Mouse (Mus musculus): Measurements from ENCODE around the gene Sdk2.

Sdk2 gene

GRCm38 (mm10) chr11:114046927-114047326 lies 19.9 kb downstream of the Sdk2 start:
- DNase-seq (ENCODE audit: low read depth): no peak

- no peak for DNase-seq (ENCODE audit: low read depth)
Observed at GRCm38 (mm10) chr11:114044373-114044772, 22.5 kb downstream of the Sdk2 start.

- DNase-seq (ENCODE audit: low read depth): no peak
Observed at GRCm38 (mm10) chr11:114043530-114043929, 23.3 kb downstream of the Sdk2 start.

- DNase-seq (ENCODE audit: low read depth): no peak
Observed at GRCm38 (mm10) chr11:114040391-114041035, 26.3 kb downstream of the Sdk2 start.

GRCm38 (mm10) chr11:114038036-114038435 lies 28.8 kb downstream of the Sdk2 start:
- DNase-seq (ENCODE audit: low read depth): no peak

- DNase-seq (ENCODE audit: low read depth): no peak
Observed at GRCm38 (mm10) chr11:114031491-114031890, 35.4 kb downstream of the Sdk2 start.

- no peak for DNase-seq (ENCODE audit: low read depth)
Observed at GRCm38 (mm10) chr11:114030214-114030613, 36.6 kb downstream of the Sdk2 start.

- no peak for DNase-seq (ENCODE audit: low read depth)
Observed at GRCm38 (mm10) chr11:114028512-114028911, 38.3 kb downstream of the Sdk2 start.

- no peak for DNase-seq (ENCODE audit: low read depth)
Observed at GRCm38 (mm10) chr11:114028021-114028420, 38.8 kb downstream of the Sdk2 start.

GRCm38 (mm10) chr11:114025056-114025455 lies 41.8 kb downstream of the Sdk2 start:
- no peak for DNase-seq (ENCODE audit: low read depth)

GRCm38 (mm10) chr11:114023965-114024364 lies 42.9 kb downstream of the Sdk2 start:
- no peak for DNase-seq (ENCODE audit: low read depth)

- DNase-seq (ENCODE audit: low read depth): no peak
Observed at GRCm38 (mm10) chr11:114022166-114022565, 44.7 kb downstream of the Sdk2 start.

- DNase-seq (ENCODE audit: low read depth): no peak
Observed at GRCm38 (mm10) chr11:114019087-114019486, 47.8 kb downstream of the Sdk2 start.

GRCm38 (mm10) chr11:114016889-114017392 lies 49.9 kb downstream of the Sdk2 start:
- no peak for DNase-seq (ENCODE audit: low read depth)

- no peak for DNase-seq (ENCODE audit: low read depth)
Observed at GRCm38 (mm10) chr11:114016108-114016888, 50.5 kb downstream of the Sdk2 start.

GRCm38 (mm10) chr11:114011523-114011922 lies 55.3 kb downstream of the Sdk2 start:
- no peak for DNase-seq (ENCODE audit: low read depth)

GRCm38 (mm10) chr11:114005879-114006278 lies 61.0 kb downstream of the Sdk2 start:
- DNase-seq (ENCODE audit: low read depth): no peak

GRCm38 (mm10) chr11:114004651-114005050 lies 62.2 kb downstream of the Sdk2 start:
- DNase-seq (ENCODE audit: low read depth): no peak

GRCm38 (mm10) chr11:114003195-114003594 lies 63.7 kb downstream of the Sdk2 start:
- no peak for DNase-seq (ENCODE audit: low read depth)

GRCm38 (mm10) chr11:114000051-114000450 lies 66.8 kb downstream of the Sdk2 start:
- no peak for DNase-seq (ENCODE audit: low read depth)

- no peak for DNase-seq (ENCODE audit: low read depth)
Observed at GRCm38 (mm10) chr11:113998702-113999101, 68.1 kb downstream of the Sdk2 start.

GRCm38 (mm10) chr11:113993921-113994320 lies 72.9 kb downstream of the Sdk2 start:
- DNase-seq (ENCODE audit: low read depth): no peak

- DNase-seq (ENCODE audit: low read depth): no peak
Observed at GRCm38 (mm10) chr11:113992894-113993293, 74.0 kb downstream of the Sdk2 start.
